Mouse (Mus musculus): ENCODE data around the gene Actg1.

DNA sequence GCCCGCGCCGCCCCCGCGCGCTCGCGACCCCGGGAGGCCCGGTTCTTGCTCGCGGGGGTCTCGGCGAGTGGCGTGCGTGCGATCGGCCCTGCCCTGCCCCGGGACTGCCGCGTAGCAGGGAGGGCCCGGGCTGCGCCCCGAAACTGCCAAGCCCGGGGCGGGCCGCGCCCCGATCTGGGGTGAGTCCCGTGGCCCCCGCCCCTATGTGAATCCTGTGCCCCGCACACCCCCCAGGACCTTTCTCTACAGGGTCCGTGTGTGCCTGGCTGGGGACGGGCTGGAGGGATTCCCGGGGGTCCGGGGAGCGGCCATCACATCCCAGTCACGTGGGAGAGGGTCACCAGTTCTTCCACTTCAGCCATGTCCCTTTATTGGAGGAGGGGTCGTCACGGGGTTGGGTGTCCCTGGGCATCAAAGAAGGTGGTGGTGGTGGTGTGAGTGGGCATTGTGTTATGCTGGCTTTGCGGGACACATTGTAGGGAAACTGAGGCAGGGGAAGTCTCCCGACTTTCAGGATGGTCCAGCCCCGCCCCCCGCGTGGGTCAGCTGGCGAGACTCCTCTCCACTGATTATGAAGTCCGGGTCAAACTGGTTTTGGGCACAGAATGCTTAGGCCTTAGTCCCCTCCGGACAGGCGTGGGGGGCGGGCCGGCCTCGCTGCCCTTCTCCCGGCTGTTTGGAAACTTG, 485 bp upstream of the Actg1 start:
- TF ChIP-seq CTCF (IDR thresholded peaks at IDR 0.05; ENCODE audit: insufficient read depth, low read depth, low read length): no peak
- TF ChIP-seq POLR2A (IDR thresholded peaks at IDR 0.05; ENCODE audit: insufficient read depth, low read depth, low read length): no peak
